19 mouse cellular contexts compared by ENCODE assay signal in genomic region chr1:161728546-161729206, GRCm38 (mm10). TPM values are rescaled to one million over a fixed set of nuclear protein-coding genes. Genes with fewer than 3 reads are reported as not detected.
"Had no signal": no experiment of that assay in that cellular context is flagged by ENCODE, and none has a peak within 500 bp of the region (broad histone marks: within the 10 kb centered on the region; RNA-seq: fewer than 3 reads in every experiment).

No protein-coding gene starts in this region.

- H3K4me2 ChIP-seq: intestine, embryonic 15.5 days; limb, embryonic 15.5 days; liver, embryonic 12.5 days; lung, embryonic 14.5 days; midbrain, embryonic 12.5 days; neural tube, embryonic 12.5 days had no signal

- H3K27ac ChIP-seq: intestine, embryonic 15.5 days; limb, embryonic 15.5 days; liver, embryonic 12.5 days; midbrain, embryonic 12.5 days; neural tube, embryonic 12.5 days; stomach, postnatal 0 days had no signal

- H3K4me3 ChIP-seq: intestine, embryonic 15.5 days; limb, embryonic 15.5 days; liver, embryonic 12.5 days; midbrain, embryonic 12.5 days; neural tube, embryonic 12.5 days had no signal

- H3K9ac ChIP-seq: intestine, embryonic 15.5 days; limb, embryonic 15.5 days; liver, embryonic 12.5 days; lung, embryonic 14.5 days; midbrain, embryonic 12.5 days; neural tube, embryonic 12.5 days had no signal

- H3K4me1 ChIP-seq: intestine, embryonic 15.5 days; limb, embryonic 15.5 days; liver, embryonic 12.5 days; midbrain, embryonic 12.5 days; neural tube, embryonic 12.5 days had no signal

- H3K27me3 ChIP-seq: intestine, embryonic 15.5 days; limb, embryonic 15.5 days; midbrain, embryonic 12.5 days; neural tube, embryonic 12.5 days had no signal

- DNase-seq: kidney, adult 8-10 months; kidney, postnatal 10 days; layer of hippocampus, adult 9-11 months; layer of hippocampus, postnatal 36 days; lung, embryonic 14.5 days; lung, postnatal 10 days; lung, postnatal 4 days; right cerebral cortex, postnatal 14 days; thymus, postnatal 25 days had no signal

- H3K9me3 ChIP-seq: intestine, embryonic 15.5 days; limb, embryonic 15.5 days; liver, embryonic 12.5 days; midbrain, embryonic 12.5 days; neural tube, embryonic 12.5 days had no signal

- H3K36me3 ChIP-seq: intestine, embryonic 15.5 days; limb, embryonic 15.5 days; liver, embryonic 12.5 days; midbrain, embryonic 12.5 days; neural tube, embryonic 12.5 days had no signal

- ATAC-seq: intestine, embryonic 15.5 days; liver, embryonic 12.5 days; midbrain, embryonic 16.5 days had no signal

RNA-seq across cellular contexts. Expression of gene Fasl, which starts 59.6 kb away (rescaled TPM):
- total RNA-seq: layer of hippocampus, adult 18-20 months; left cerebral cortex, postnatal 25 days had no signal
- polyA plus RNA-seq: intestine, embryonic 15.5 days; limb, embryonic 11.5 days; limb, embryonic 15.5 days; liver, embryonic 12.5 days; lung, embryonic 14.5 days; midbrain, embryonic 12.5 days; stomach, postnatal 0 days had no signal
